Mouse (Mus musculus) limb, embryonic 11.5 days (tissue): ENCODE measurements around the gene Tma7. TPM values are rescaled to one million over a fixed set of nuclear protein-coding genes. Genes with fewer than 3 reads are reported as not detected.

Source experiments
- ATAC-seq: fragments of 200-750 bp; cut with Nextera tagmentation; 2 replicates; pipeline ENCODE4 v1.8.0; 2017; ENCODE audit warnings: low read depth; ENCODE audit not compliant: insufficient number of reproducible peaks, low FRiP score, low TSS enrichment
- DNase-seq: peaks from one replicate; pipeline ENCODE4 v3.0.0-alpha.2; 2015; ENCODE audit warnings: low spot score
- H3K27ac ChIP-seq: fragments of 300-500 bp; sonication (generic); replicated peaks from 2 replicates; pipeline ENCODE4 v1.5.1; 2014; ENCODE audit warnings: low read depth, mild to moderate bottlenecking, low read length
- H3K27me3 ChIP-seq: fragments of 300-500 bp; sonication (generic); 2 replicates; pipeline ENCODE4 v1.6.1; 2014; ENCODE audit warnings: mild to moderate bottlenecking, low read length, mixed read lengths; ENCODE audit not compliant: control insufficient read depth, insufficient read depth
- H3K36me3 ChIP-seq: fragments of 300-500 bp; sonication (generic); 2 replicates; pipeline ENCODE4 v1.6.1; 2014; ENCODE audit warnings: mild to moderate bottlenecking, low read length, moderate library complexity, mixed read lengths; ENCODE audit not compliant: control insufficient read depth, insufficient read depth
- H3K4me1 ChIP-seq: fragments of 300-500 bp; sonication (generic); 2 replicates; pipeline ENCODE4 v1.6.1; 2014; ENCODE audit warnings: low read length, mixed read lengths; ENCODE audit not compliant: control insufficient read depth, insufficient read depth
- H3K4me2 ChIP-seq: fragments of 300-500 bp; sonication (generic); 2 replicates; pipeline ENCODE4 v1.6.1; 2014; ENCODE audit warnings: low read depth, mild to moderate bottlenecking, moderate library complexity; ENCODE audit not compliant: severe bottlenecking
- H3K4me3 ChIP-seq: fragments of 300-500 bp; sonication (generic); 2 replicates; pipeline ENCODE4 v1.5.1; 2014; ENCODE audit warnings: low read depth, low read length
- H3K9ac ChIP-seq: fragments of 300-500 bp; sonication (generic); 2 replicates; pipeline ENCODE4 v1.6.1; 2014; ENCODE audit warnings: mild to moderate bottlenecking, low read length
- H3K9me3 ChIP-seq: fragments of 300-500 bp; sonication (generic); 2 replicates; pipeline ENCODE4 v1.6.1; 2016; ENCODE audit warnings: low read length; ENCODE audit not compliant: control insufficient read depth
- WGBS: fragments of 180-500 bp; shearing (Covaris S2); extraction: QIAGEN DNeasy Blood & Tissue Kit; methylation state at CpG from one replicate; pipeline ENCODE4 v1.1.7; 2014; 5-methylcytosine and 5-hydroxymethylcytosine counted together
- polyA plus RNA-seq: library from polyadenylated mRNA; unstranded; fragments of >200 nt; fragmentation: Nextera tagmentation; extraction: Ambion mirVana; gene quantifications from 2 replicates; pipeline ENCODE4 v1.2.1, GENCODE M21; 2014

Gene Tma7
- polyA plus RNA-seq, 1 experiment from 2014 or later, result 871 TPM

DNA sequence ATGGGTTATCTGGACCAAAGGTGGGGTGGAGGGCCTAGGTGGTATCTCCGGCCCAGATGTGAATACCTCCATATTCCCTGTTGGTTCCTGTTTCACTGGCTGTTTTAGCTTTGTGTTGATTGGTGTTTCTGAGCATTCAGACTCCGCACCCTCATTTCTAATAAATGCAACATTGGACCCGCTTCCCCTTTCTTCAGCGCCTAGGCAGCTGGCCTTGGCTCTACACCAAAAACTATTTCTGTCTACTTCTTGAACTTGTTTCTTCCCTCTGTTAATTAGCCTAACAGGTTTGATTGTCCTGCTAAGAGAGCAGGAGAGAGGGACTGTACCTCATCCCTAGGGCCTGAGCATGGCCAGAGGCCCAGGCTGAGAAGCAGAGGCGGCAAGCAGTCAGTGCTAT is 24.8 kb downstream of the Tma7 start:
- Histone ChIP-seq H3K4me2 (no peak overlapping the region), H3K27ac (no peak overlapping the region), H3K9ac (no peak overlapping the region), H3K9me3 (no peaks in the 10 kb centered on the region), H3K36me3 (peaks cover 11% of the 10 kb centered on the region; the same call in 1 of the 2 replicates), H3K27me3 (no peaks in the 10 kb centered on the region), H3K4me3 (no peak overlapping the region), H3K4me1 (peaks cover 11% of the 10 kb centered on the region)
- WGBS, result 94% methylated on average over 5 of the region's 5 CpGs
- DNase-seq (no peak), ATAC-seq (no peak)

- Histone ChIP-seq H3K4me1 (peaks cover 11% of the 10 kb centered on the region), H3K36me3 (peaks cover 11% of the 10 kb centered on the region; the same call in 1 of the 2 replicates), H3K4me2 (no peak overlapping the region), H3K9ac (no peak overlapping the region), H3K27me3 (no peaks in the 10 kb centered on the region), H3K4me3 (no peak overlapping the region), H3K9me3 (no peaks in the 10 kb centered on the region), H3K27ac (no peak overlapping the region)
- DNase-seq (no peak), ATAC-seq (no peak)
- 84% methylated on average over 4 of the region's 4 CpGs for WGBS
Measured at GRCm38 (mm10) chr9:109056916-109057315, 25.5 kb downstream of the Tma7 start.

DNA sequence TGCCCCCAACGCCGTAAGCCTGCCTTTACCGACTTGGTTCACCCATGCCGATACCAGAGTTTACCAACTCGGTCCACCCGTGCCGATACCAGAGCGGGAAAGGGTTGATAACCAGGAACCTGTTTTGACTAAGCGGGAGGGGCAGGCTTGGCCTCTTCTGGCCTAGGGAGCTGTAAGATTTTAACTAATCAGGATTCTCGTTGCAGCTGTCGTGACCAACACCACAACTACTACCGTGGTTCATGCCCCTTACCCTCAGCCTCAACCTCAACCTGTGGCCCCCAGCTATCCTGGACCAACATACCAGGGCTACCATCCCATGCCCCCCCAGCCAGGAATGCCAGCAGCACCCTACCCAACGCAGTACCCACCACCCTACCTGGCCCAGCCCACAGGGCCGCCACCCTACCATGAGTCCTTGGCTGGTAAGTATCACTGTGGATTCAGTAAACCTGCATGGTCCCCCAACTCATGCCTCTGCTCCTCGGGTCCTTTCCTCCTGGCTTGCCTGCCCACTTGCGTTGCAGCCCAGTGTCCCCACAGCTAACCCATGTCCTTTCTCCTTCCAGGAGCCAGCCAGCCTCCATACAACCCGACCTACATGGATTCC is 26.2 kb downstream of the Tma7 start:
- DNase-seq (no peak), ATAC-seq (no peak)
- Histone ChIP-seq H3K9me3 (no peaks in the 10 kb centered on the region), H3K27me3 (no peaks in the 10 kb centered on the region), H3K36me3 (peaks cover 11% of the 10 kb centered on the region; the same call in 1 of the 2 replicates), H3K9ac (no peak overlapping the region), H3K4me1 (peaks cover 11% of the 10 kb centered on the region), H3K27ac (no peak overlapping the region), H3K4me2 (no peak overlapping the region), H3K4me3 (no peak overlapping the region)
- 93% methylated on average over 17 of the region's 17 CpGs for WGBS

- Histone ChIP-seq H3K27ac (0 out of 2 replicates have a peak overlapping the region, but pooled peaks have one; percentile 30), H3K9me3 (no peaks in the 10 kb centered on the region), H3K4me2 (peak overlapping the region; percentile 24; the same call in 1 of the 2 replicates), H3K9ac (no peak overlapping the region), H3K4me1 (peaks cover 11% of the 10 kb centered on the region), H3K4me3 (no peak overlapping the region), H3K27me3 (no peaks in the 10 kb centered on the region), H3K36me3 (peaks cover 11% of the 10 kb centered on the region; the same call in 1 of the 2 replicates)
- DNase-seq, result no peak
- WGBS, result 87% methylated on average over 12 of the region's 12 CpGs
- no peak for ATAC-seq
Measured at GRCm38 (mm10) chr9:109055271-109056030, 26.9 kb downstream of the Tma7 start.

DNA sequence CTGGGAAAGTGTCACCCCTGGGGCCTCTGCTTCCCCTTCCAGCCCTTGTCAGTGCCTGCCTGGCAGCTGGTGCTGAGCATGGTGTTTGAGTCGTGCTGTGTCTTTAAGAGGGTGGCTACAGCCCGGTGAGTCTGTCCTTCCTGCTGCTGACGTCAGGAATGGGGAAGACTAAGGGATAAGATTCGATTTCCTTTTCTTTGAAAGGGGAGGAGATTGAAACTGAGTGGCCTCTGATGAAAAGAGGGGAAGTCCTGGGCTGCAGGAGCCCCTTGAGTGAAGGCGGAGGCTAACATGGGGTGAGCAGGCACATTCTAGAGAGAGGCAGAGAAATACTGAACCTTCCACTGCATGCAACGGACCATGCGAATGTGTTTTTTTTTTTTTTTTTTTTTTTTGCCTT is 27.7 kb downstream of the Tma7 start:
- WGBS, result 11% methylated on average over 7 of the region's 7 CpGs
- Histone ChIP-seq H3K9ac (peak overlapping the region; percentile 30; the same call in 1 of the 2 replicates), H3K27me3 (no peaks in the 10 kb centered on the region), H3K4me3 (no peak overlapping the region), H3K9me3 (no peaks in the 10 kb centered on the region), H3K27ac (0 out of 2 replicates have a peak overlapping the region, but pooled peaks have one; percentile 52), H3K4me2 (peak overlapping the region; percentile 24), H3K36me3 (peaks cover 9% of the 10 kb centered on the region), H3K4me1 (peaks cover 11% of the 10 kb centered on the region)
- ATAC-seq (no peak), DNase-seq (peak; percentile 55)

GRCm38 (mm10) chr9:109053851-109054250 is 28.5 kb downstream of the Tma7 start:
- 79% methylated on average over 6 of the region's 6 CpGs for WGBS
- no peak for DNase-seq
- peaks cover 8% of the 10 kb centered on the region; the same call in 1 of the 2 replicates for H3K4me1 ChIP-seq
- H3K27me3 ChIP-seq, result no peaks in the 10 kb centered on the region
- H3K4me3 ChIP-seq, result no peak overlapping the region
- H3K9me3 ChIP-seq, result no peaks in the 10 kb centered on the region
- H3K36me3 ChIP-seq, result peaks cover 9% of the 10 kb centered on the region
- H3K4me2 ChIP-seq, result no peak overlapping the region
- ATAC-seq, result no peak
- no peak overlapping the region for H3K27ac ChIP-seq
- no peak overlapping the region for H3K9ac ChIP-seq

DNA sequence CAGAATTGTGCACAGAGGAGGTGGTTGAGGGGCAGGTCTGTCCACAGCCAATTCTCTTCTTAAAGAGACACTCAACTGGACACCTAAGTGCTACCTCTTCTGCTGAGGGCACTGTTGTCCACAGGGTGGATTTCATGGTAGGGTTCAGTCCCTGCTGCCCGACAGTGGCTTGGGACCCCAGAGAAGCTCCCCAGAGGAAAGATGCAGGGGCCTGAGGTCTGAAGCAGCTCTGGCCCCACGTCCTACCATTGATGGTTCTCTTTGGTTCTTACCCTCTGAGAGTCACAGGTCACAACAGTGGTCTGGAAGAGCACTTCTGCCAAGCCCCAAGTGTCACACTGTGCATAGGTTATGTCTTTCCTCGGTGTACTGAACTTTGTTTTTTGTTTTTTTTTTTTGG is 29.0 kb downstream of the Tma7 start:
- Histone ChIP-seq H3K9me3 (no peaks in the 10 kb centered on the region), H3K4me3 (no peak overlapping the region), H3K27ac (no peak overlapping the region), H3K4me1 (peaks cover 8% of the 10 kb centered on the region; the same call in 1 of the 2 replicates), H3K9ac (no peak overlapping the region), H3K27me3 (no peaks in the 10 kb centered on the region), H3K4me2 (no peak overlapping the region), H3K36me3 (peaks cover 9% of the 10 kb centered on the region)
- no peak for ATAC-seq
- no peak for DNase-seq
- WGBS, result 80% methylated on average over 3 of the region's 3 CpGs

DNA sequence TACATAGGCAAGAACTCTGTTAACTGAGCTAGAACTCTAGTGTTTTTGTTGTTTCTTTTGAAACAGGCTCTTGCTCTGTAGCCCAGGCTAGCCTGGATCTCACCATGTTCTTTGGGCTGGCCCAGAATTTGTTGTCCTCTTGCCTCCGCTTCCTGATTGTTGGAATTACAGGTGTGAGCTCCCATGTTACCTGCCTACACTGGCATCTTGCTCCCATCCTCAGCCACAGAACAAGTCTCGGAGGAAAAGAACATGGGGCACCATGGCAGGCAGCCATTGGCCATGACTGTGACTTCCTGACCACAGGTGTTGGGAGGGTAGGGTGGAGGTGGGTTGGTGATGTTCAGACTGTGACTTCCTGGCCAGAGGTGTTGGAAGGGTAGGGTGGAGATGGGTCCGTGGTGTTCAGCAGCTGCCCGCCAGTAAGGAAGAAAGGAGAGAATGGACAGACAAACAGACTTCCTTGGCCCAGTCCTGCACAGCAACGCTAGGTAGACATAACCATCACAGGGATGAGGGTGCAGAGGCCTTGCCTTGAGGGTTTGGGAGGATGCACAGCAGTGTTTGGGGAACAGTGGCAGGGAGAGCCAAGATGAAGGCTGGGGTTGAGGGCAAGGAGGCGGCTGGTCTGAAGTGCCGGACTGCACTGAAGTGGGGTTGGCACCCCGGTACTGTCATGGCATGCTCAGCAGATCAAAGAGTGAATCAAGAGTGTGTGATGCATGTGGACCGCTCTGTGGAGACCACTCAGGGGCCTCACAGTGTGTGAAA is 29.7 kb downstream of the Tma7 start:
- WGBS, result 90% methylated on average over 9 of the region's 9 CpGs
- H3K4me3 ChIP-seq, result no peak overlapping the region
- no peak overlapping the region for H3K9ac ChIP-seq
- no peaks in the 10 kb centered on the region for H3K9me3 ChIP-seq
- H3K4me1 ChIP-seq, result peaks cover 8% of the 10 kb centered on the region; the same call in 1 of the 2 replicates
- no peak for ATAC-seq
- no peak overlapping the region for H3K4me2 ChIP-seq
- H3K27ac ChIP-seq, result no peak overlapping the region
- H3K36me3 ChIP-seq, result peaks cover 4% of the 10 kb centered on the region
- DNase-seq, result no peak
- no peaks in the 10 kb centered on the region for H3K27me3 ChIP-seq
